Mouse (Mus musculus) small intestine, adult 2 months (tissue): ENCODE results near the gene Man1c1.

ENCODE experiments used
- CTCF ChIP-seq: fragments of 200-500 bp; IDR thresholded peaks from 2 replicates; pipeline ENCODE4 v1.5.1; 2012; ENCODE audit warnings: low read depth, mild to moderate bottlenecking, control low read depth, inconsistent platforms, low read length, moderate library complexity, mixed read lengths; ENCODE audit not compliant: insufficient replicate concordance, insufficient read length; ENCODE audit errors: extremely low read depth
- POLR2A ChIP-seq: fragments of 200-500 bp; IDR thresholded peaks from 2 replicates; pipeline ENCODE4 v1.6.1; 2012; ENCODE audit warnings: low read depth, mild to moderate bottlenecking, control low read depth, inconsistent platforms, low read length, moderate library complexity

- TF ChIP-seq CTCF (no peak), POLR2A (no peak)
These were observed 189.7 kb downstream of the Man1c1 start for GRCm38 (mm10) chr4:134514309-134514930.
